ENCODE assay signal across 8 mouse cellular contexts in genomic region chr8:126586599-126587577, GRCm38 (mm10). TPM values are rescaled to one million over a fixed set of nuclear protein-coding genes. Genes with fewer than 3 reads are reported as not detected.
DNase-seq lines count a peak whose midpoint lies in the region; ATAC-seq and TF ChIP-seq lines count a peak whose summit lies in the region.

No protein-coding gene starts in this region.

- peaks cover 22% of the 10 kb centered on the region for H3K4me1 ChIP-seq in kidney, postnatal 0 days (replicated peaks; ENCODE audit: insufficient read depth, low read length)
- H3K4me1 ChIP-seq in bone marrow, adult 2 months (ENCODE audit: control insufficient read depth, insufficient read depth, low read length): peaks cover 11% of the 10 kb centered on the region
- H3K4me1 ChIP-seq in heart, embryonic 15.5 days (replicated peaks): peaks cover 51% of the 10 kb centered on the region
- H3K4me1 ChIP-seq in midbrain, embryonic 15.5 days: peaks cover 89% of the 10 kb centered on the region

- peak overlapping the region; percentile 60; the same call in 1 of the 2 replicates for H3K27ac ChIP-seq in kidney, postnatal 0 days
- H3K27ac ChIP-seq in bone marrow, adult 2 months (ENCODE audit: control insufficient read depth, insufficient read depth, low read depth, low read length, poor library complexity): peak overlapping the region; percentile 47; the same call in 1 of the 2 replicates
- peak overlapping the region; percentile 100 for H3K27ac ChIP-seq in heart, embryonic 15.5 days
- H3K27ac ChIP-seq in midbrain, embryonic 15.5 days: no peak overlapping the region

- ATAC-seq in kidney, postnatal 0 days (replicated peaks; ENCODE audit: low FRiP score, low read depth): no peak
- no peak for ATAC-seq in heart, embryonic 15.5 days (replicated peaks; ENCODE audit: insufficient number of reproducible peaks, insufficient read depth, low FRiP score, low read depth)
- ATAC-seq in midbrain, embryonic 15.5 days (replicated peaks): no peak

- H3K27me3 ChIP-seq in kidney, postnatal 0 days (ENCODE audit: insufficient read depth, low read length): no peaks in the 10 kb centered on the region
- H3K27me3 ChIP-seq in heart, embryonic 15.5 days: no peaks in the 10 kb centered on the region
- no peaks in the 10 kb centered on the region for H3K27me3 ChIP-seq in midbrain, embryonic 15.5 days (replicated peaks)

- no peaks in the 10 kb centered on the region for H3K9me3 ChIP-seq in kidney, postnatal 0 days (replicated peaks; ENCODE audit: low read length)
- H3K9me3 ChIP-seq in heart, embryonic 15.5 days (replicated peaks): no peaks in the 10 kb centered on the region
- H3K9me3 ChIP-seq in midbrain, embryonic 15.5 days: no peaks in the 10 kb centered on the region

- H3K4me2 ChIP-seq in kidney, postnatal 0 days (ENCODE audit: low read length): peak overlapping the region; percentile 96
- H3K4me2 ChIP-seq in heart, embryonic 15.5 days: peak overlapping the region; percentile 84
- H3K4me2 ChIP-seq in midbrain, embryonic 15.5 days: peak overlapping the region; percentile 99

- H3K9ac ChIP-seq in kidney, postnatal 0 days (ENCODE audit: low read depth, low read length): 0 out of 2 replicates have a peak overlapping the region, but pooled peaks have one; percentile 23
- 0 out of 2 replicates have a peak overlapping the region, but pooled peaks have one; percentile 48 for H3K9ac ChIP-seq in heart, embryonic 15.5 days
- H3K9ac ChIP-seq in midbrain, embryonic 15.5 days: no peak overlapping the region

- peaks cover 33% of the 10 kb centered on the region for H3K36me3 ChIP-seq in kidney, postnatal 0 days (ENCODE audit: insufficient read depth, low read length)
- H3K36me3 ChIP-seq in heart, embryonic 15.5 days: 0 out of 2 replicates have a peak, but pooled peaks cover 7% of the 10 kb centered on the region
- H3K36me3 ChIP-seq in midbrain, embryonic 15.5 days (replicated peaks): no peaks in the 10 kb centered on the region

- no peak for TF ChIP-seq POLR2A in bone marrow, adult 2 months (IDR thresholded peaks at IDR 0.05; ENCODE audit: borderline replicate concordance, control insufficient read depth, low read depth, low read length)

- H3K4me3 ChIP-seq in kidney, postnatal 0 days (replicated peaks; ENCODE audit: low read depth, low read length): peak overlapping the region; percentile 100
- peak overlapping the region; percentile 35 for H3K4me3 ChIP-seq in bone marrow, adult 2 months (replicated peaks; ENCODE audit: control insufficient read depth, low read depth, low read length)
- peak overlapping the region; percentile 92 for H3K4me3 ChIP-seq in heart, embryonic 15.5 days
- 0 out of 2 replicates have a peak overlapping the region, but pooled peaks have one; percentile 9 for H3K4me3 ChIP-seq in midbrain, embryonic 15.5 days

- TF ChIP-seq CTCF in kidney, postnatal 0 days (IDR thresholded peaks at IDR 0.05; ENCODE audit: low read depth): no peak
- no peak for TF ChIP-seq CTCF in bone marrow, adult 2 months (IDR thresholded peaks at IDR 0.05; ENCODE audit: control insufficient read depth, insufficient read depth, low read length)

- peak; percentile 37 for DNase-seq in kidney, postnatal 0 days (ENCODE audit: low spot score)
- no peak for DNase-seq in kidney, adult 9 months
- DNase-seq in layer of hippocampus, postnatal 36 days: no peak
- DNase-seq in thymus, adult 18-20 months: no peak
- DNase-seq in gastrocnemius, postnatal 4 days (ENCODE audit: low spot score in 2 of 2): no peak

- 45% methylated on average over 10 of the region's 10 CpGs for WGBS in kidney, postnatal 0 days
- 26% methylated on average over 10 of the region's 10 CpGs for WGBS in bone marrow, adult 2 months
- 57% methylated on average over 10 of the region's 10 CpGs for WGBS in heart, embryonic 15.5 days
- WGBS in midbrain, embryonic 15.5 days: 72% methylated on average over 10 of the region's 10 CpGs

RNA-seq across cellular contexts. Expression of gene Irf2bp2, which starts 6.9 kb away (rescaled TPM):
- polyA plus RNA-seq in kidney, postnatal 0 days (2015; fragmentation: Nextera tagmentation; extraction: Ambion mirVana): 15.6 and 16.2 TPM in 2 replicates
- polyA plus RNA-seq in bone marrow, adult 2 months (2011; ENCODE audit: insufficient read depth, insufficient read length, low replicate concordance, missing spikeins): 21.3 and 35.8 TPM in 2 replicates
- polyA plus RNA-seq in heart, embryonic 15.5 days (2015; fragmentation: Nextera tagmentation; extraction: Ambion mirVana): 10.3 and 10.4 TPM in 2 replicates
- 9.7 and 10.0 TPM in 2 replicates for polyA plus RNA-seq in midbrain, embryonic 15.5 days (2015; fragmentation: Nextera tagmentation; extraction: Ambion mirVana)
- 10 to 100 TPM; 61.4 to 61.6 TPM for total RNA-seq in layer of hippocampus, postnatal 36 days (2021)
- total RNA-seq in gastrocnemius, postnatal 4 days (2021): 10 to 100 TPM; 71.8 to 76.1 TPM

Comparison
In these comparisons a context has a peak if more than half of its experiments do, and no peak if none do; other contexts are left out.
1. H3K4me3 ChIP-seq: peak in every context shown above with its lines; median percentile 100 in kidney, postnatal 0 days; 92 in heart, embryonic 15.5 days; 35 in bone marrow, adult 2 months; 9 in midbrain, embryonic 15.5 days.